Mouse (Mus musculus): ENCODE results near the gene St6galnac6. TPM values are rescaled to one million over a fixed set of nuclear protein-coding genes. Genes with fewer than 3 reads are reported as not detected.

Gene St6galnac6
- polyA plus RNA-seq, 1 experiment = 25.7 TPM

- H3K4me3 ChIP-seq (replicated peaks; ENCODE audit: control insufficient read depth, low read depth, low read length) = no peak overlapping the region
- peaks cover 1% of the 10 kb centered on the region; the same call in 1 of the 2 replicates for H3K4me1 ChIP-seq (ENCODE audit: control insufficient read depth, insufficient read depth, low read length)
- TF ChIP-seq CTCF (IDR thresholded peaks at IDR 0.05; ENCODE audit: control insufficient read depth, insufficient read depth, low read length) = no peak
- TF ChIP-seq POLR2A (IDR thresholded peaks at IDR 0.05; ENCODE audit: borderline replicate concordance, control insufficient read depth, low read depth, low read length) = no peak
- H3K27ac ChIP-seq (ENCODE audit: control insufficient read depth, insufficient read depth, low read depth, low read length, poor library complexity) = peak overlapping the region; percentile 49
- 57% methylated on average over 3 of the region's 3 CpGs for WGBS
Observed at GRCm38 (mm10) chr2:32655394-32655744, 55.9 kb downstream of the St6galnac6 start.

- WGBS = 60% methylated on average over 12 of the region's 12 CpGs
- no peak for TF ChIP-seq POLR2A (IDR thresholded peaks at IDR 0.05; ENCODE audit: borderline replicate concordance, control insufficient read depth, low read depth, low read length)
- TF ChIP-seq CTCF (IDR thresholded peaks at IDR 0.05; ENCODE audit: control insufficient read depth, insufficient read depth, low read length) = no peak
- Histone ChIP-seq H3K4me1 (ENCODE audit: control insufficient read depth, insufficient read depth, low read length) (peaks cover 1% of the 10 kb centered on the region; the same call in 1 of the 2 replicates), H3K27ac (ENCODE audit: control insufficient read depth, insufficient read depth, low read depth, low read length, poor library complexity) (peak overlapping the region; percentile 49), H3K4me3 (replicated peaks; ENCODE audit: control insufficient read depth, low read depth, low read length) (no peak overlapping the region)
Observed at GRCm38 (mm10) chr2:32655826-32656225, 56.3 kb downstream of the St6galnac6 start.

GRCm38 (mm10) chr2:32658873-32659272 lies 59.4 kb downstream of the St6galnac6 start:
- Histone ChIP-seq H3K4me3 (replicated peaks; ENCODE audit: control insufficient read depth, low read depth, low read length) (no peak overlapping the region), H3K4me1 (ENCODE audit: control insufficient read depth, insufficient read depth, low read length) (peaks cover 1% of the 10 kb centered on the region; the same call in 1 of the 2 replicates), H3K27ac (ENCODE audit: control insufficient read depth, insufficient read depth, low read depth, low read length, poor library complexity) (0 out of 2 replicates have a peak overlapping the region, but pooled peaks have one; percentile 12)
- 58% methylated on average over 2 of the region's 2 CpGs for WGBS
- TF ChIP-seq CTCF (IDR thresholded peaks at IDR 0.05; ENCODE audit: control insufficient read depth, insufficient read depth, low read length) (no peak), POLR2A (IDR thresholded peaks at IDR 0.05; ENCODE audit: borderline replicate concordance, control insufficient read depth, low read depth, low read length) (no peak)

- Histone ChIP-seq H3K4me1 (ENCODE audit: control insufficient read depth, insufficient read depth, low read length) (no peaks in the 10 kb centered on the region; the same call in 1 of the 2 replicates), H3K27ac (ENCODE audit: control insufficient read depth, insufficient read depth, low read depth, low read length, poor library complexity) (no peak overlapping the region), H3K4me3 (replicated peaks; ENCODE audit: control insufficient read depth, low read depth, low read length) (no peak overlapping the region)
- no peak for TF ChIP-seq CTCF (IDR thresholded peaks at IDR 0.05; ENCODE audit: control insufficient read depth, insufficient read depth, low read length)
- TF ChIP-seq POLR2A (IDR thresholded peaks at IDR 0.05; ENCODE audit: borderline replicate concordance, control insufficient read depth, low read depth, low read length) = no peak
- WGBS = 60% methylated on average over 7 of the region's 7 CpGs
Observed at GRCm38 (mm10) chr2:32661509-32662107, 62.1 kb downstream of the St6galnac6 start.

GRCm38 (mm10) chr2:32662291-32662690 lies 62.8 kb downstream of the St6galnac6 start:
- no peak overlapping the region for H3K4me3 ChIP-seq (replicated peaks; ENCODE audit: control insufficient read depth, low read depth, low read length)
- TF ChIP-seq POLR2A (IDR thresholded peaks at IDR 0.05; ENCODE audit: borderline replicate concordance, control insufficient read depth, low read depth, low read length) (no peak), CTCF (IDR thresholded peaks at IDR 0.05; ENCODE audit: control insufficient read depth, insufficient read depth, low read length) (no peak)
- H3K4me1 ChIP-seq (ENCODE audit: control insufficient read depth, insufficient read depth, low read length) = no peaks in the 10 kb centered on the region; the same call in 1 of the 2 replicates
- 80% methylated on average over 5 of the region's 5 CpGs for WGBS
- no peak overlapping the region for H3K27ac ChIP-seq (ENCODE audit: control insufficient read depth, insufficient read depth, low read depth, low read length, poor library complexity)

GRCm38 (mm10) chr2:32665345-32665744 lies 65.8 kb downstream of the St6galnac6 start:
- WGBS = 81% methylated on average over 8 of the region's 8 CpGs
- Histone ChIP-seq H3K4me1 (ENCODE audit: control insufficient read depth, insufficient read depth, low read length) (no peaks in the 10 kb centered on the region), H3K27ac (ENCODE audit: control insufficient read depth, insufficient read depth, low read depth, low read length, poor library complexity) (no peak overlapping the region), H3K4me3 (replicated peaks; ENCODE audit: control insufficient read depth, low read depth, low read length) (no peak overlapping the region)
- no peak for TF ChIP-seq CTCF (IDR thresholded peaks at IDR 0.05; ENCODE audit: control insufficient read depth, insufficient read depth, low read length)
- TF ChIP-seq POLR2A (IDR thresholded peaks at IDR 0.05; ENCODE audit: borderline replicate concordance, control insufficient read depth, low read depth, low read length) = no peak

GRCm38 (mm10) chr2:32665853-32666252 lies 66.3 kb downstream of the St6galnac6 start:
- 70% methylated on average over 6 of the region's 6 CpGs for WGBS
- H3K27ac ChIP-seq (ENCODE audit: control insufficient read depth, insufficient read depth, low read depth, low read length, poor library complexity) = no peak overlapping the region
- no peaks in the 10 kb centered on the region for H3K4me1 ChIP-seq (ENCODE audit: control insufficient read depth, insufficient read depth, low read length)
- no peak for TF ChIP-seq POLR2A (IDR thresholded peaks at IDR 0.05; ENCODE audit: borderline replicate concordance, control insufficient read depth, low read depth, low read length)
- TF ChIP-seq CTCF (IDR thresholded peaks at IDR 0.05; ENCODE audit: control insufficient read depth, insufficient read depth, low read length) = no peak
- no peak overlapping the region for H3K4me3 ChIP-seq (replicated peaks; ENCODE audit: control insufficient read depth, low read depth, low read length)

- Histone ChIP-seq H3K27ac (ENCODE audit: control insufficient read depth, insufficient read depth, low read depth, low read length, poor library complexity) (no peak overlapping the region), H3K4me3 (replicated peaks; ENCODE audit: control insufficient read depth, low read depth, low read length) (no peak overlapping the region)
- 78% methylated on average over 11 of the region's 11 CpGs for WGBS
Observed at GRCm38 (mm10) chr2:32667775-32668174, 68.3 kb downstream of the St6galnac6 start.

More at GRCm38 (mm10) chr2:32667775-32668174, 68.3 kb downstream of the St6galnac6 start:
- H3K4me1 ChIP-seq (ENCODE audit: control insufficient read depth, insufficient read depth, low read length) = no peaks in the 10 kb centered on the region
- TF ChIP-seq CTCF (IDR thresholded peaks at IDR 0.05; ENCODE audit: control insufficient read depth, insufficient read depth, low read length) (no peak), POLR2A (IDR thresholded peaks at IDR 0.05; ENCODE audit: borderline replicate concordance, control insufficient read depth, low read depth, low read length) (no peak)
